ENCODE assay signal across 16 mouse cellular contexts in genomic region chr19:10058876-10059427, GRCm38 (mm10). TPM values are rescaled to one million over a fixed set of nuclear protein-coding genes. Genes with fewer than 3 reads are reported as not detected.
DNase-seq lines count a peak whose midpoint lies in the region; ATAC-seq and TF ChIP-seq lines count a peak whose summit lies in the region.
"Had no signal": no experiment of that assay in that cellular context is flagged by ENCODE, and none has a peak within 500 bp of the region (broad histone marks: within the 10 kb centered on the region; RNA-seq: fewer than 3 reads in every experiment).

No protein-coding gene starts in this region.

- H3K27ac ChIP-seq in stomach, embryonic 15.5 days, result peak overlapping the region; percentile 82; the same call in 1 of the 2 replicates
- no peak overlapping the region for H3K27ac ChIP-seq in stomach, postnatal 0 days (replicated peaks)
- H3K27ac ChIP-seq: embryonic facial prominence, embryonic 12.5 days; forebrain, embryonic 12.5 days; heart, embryonic 15.5 days; limb, embryonic 12.5 days; midbrain, embryonic 10.5 days had no signal

- H3K9ac ChIP-seq in stomach, embryonic 15.5 days, result no peak overlapping the region
- H3K9ac ChIP-seq in stomach, postnatal 0 days (ENCODE audit: low read length), result no peak overlapping the region
- H3K9ac ChIP-seq: embryonic facial prominence, embryonic 12.5 days; forebrain, embryonic 12.5 days; heart, embryonic 15.5 days; hindbrain, embryonic 13.5 days; limb, embryonic 12.5 days had no signal

- no peak for ATAC-seq in stomach, embryonic 15.5 days (ENCODE audit: insufficient read depth, low FRiP score, low read depth)
- no peak for ATAC-seq in stomach, postnatal 0 days (ENCODE audit: low FRiP score, low TSS enrichment)

- H3K4me2 ChIP-seq in stomach, embryonic 15.5 days, result no peak overlapping the region
- no peak overlapping the region for H3K4me2 ChIP-seq in stomach, postnatal 0 days (replicated peaks; ENCODE audit: low read depth)
- H3K4me2 ChIP-seq: embryonic facial prominence, embryonic 12.5 days; forebrain, embryonic 12.5 days; heart, embryonic 15.5 days; hindbrain, embryonic 13.5 days; limb, embryonic 12.5 days had no signal

- H3K27me3 ChIP-seq in stomach, embryonic 15.5 days (replicated peaks), result no peaks in the 10 kb centered on the region
- no peaks in the 10 kb centered on the region for H3K27me3 ChIP-seq in stomach, postnatal 0 days (ENCODE audit: control insufficient read depth, insufficient read depth, low read length)
- H3K27me3 ChIP-seq: embryonic facial prominence, embryonic 12.5 days; forebrain, embryonic 12.5 days; heart, embryonic 15.5 days; hindbrain, embryonic 13.5 days; limb, embryonic 12.5 days had no signal

- TF ChIP-seq CTCF in lung, adult 2 months (IDR thresholded peaks at IDR 0.05; ENCODE audit: insufficient read depth, low read length), result no peak
- TF ChIP-seq CTCF in stomach, postnatal 0 days (IDR thresholded peaks at IDR 0.05; ENCODE audit: low read depth), result no peak

- WGBS in lung, adult 2 months, result 56% methylated on average over 9 of the region's 9 CpGs
- WGBS in stomach, embryonic 15.5 days, result 59% methylated on average over 9 of the region's 9 CpGs
- 49% methylated on average over 9 of the region's 9 CpGs for WGBS in stomach, postnatal 0 days

- peak; percentile 18; the same call in 1 of the 2 replicates for TF ChIP-seq POLR2A in lung, adult 2 months (IDR thresholded peaks at IDR 0.05; ENCODE audit: borderline replicate concordance, extremely low read depth, low read depth, low read length)

- peaks cover 9% of the 10 kb centered on the region for H3K4me1 ChIP-seq in lung, adult 2 months (ENCODE audit: control insufficient read depth, insufficient read depth, low read length)
- H3K4me1 ChIP-seq in stomach, embryonic 15.5 days, result peaks cover 30% of the 10 kb centered on the region; the same call in 1 of the 2 replicates
- no peaks in the 10 kb centered on the region for H3K4me1 ChIP-seq in stomach, postnatal 0 days (replicated peaks; ENCODE audit: control insufficient read depth, insufficient read depth)
- H3K4me1 ChIP-seq: embryonic facial prominence, embryonic 12.5 days had no signal

- H3K4me3 ChIP-seq in lung, adult 2 months (replicated peaks; ENCODE audit: extremely low read depth, low read depth, low read length), result no peak overlapping the region
- no peak overlapping the region for H3K4me3 ChIP-seq in stomach, embryonic 15.5 days (replicated peaks)
- no peak overlapping the region for H3K4me3 ChIP-seq in stomach, postnatal 0 days (ENCODE audit: low read depth, low read length)
- H3K4me3 ChIP-seq: embryonic facial prominence, embryonic 12.5 days; forebrain, embryonic 12.5 days; heart, embryonic 15.5 days; hindbrain, embryonic 13.5 days; limb, embryonic 12.5 days; midbrain, embryonic 10.5 days had no signal

- peak; percentile 87 for DNase-seq in heart, adult 11 months
- DNase-seq in heart, adult 8-10 months (ENCODE audit: low spot score), result no peak
- no peak for DNase-seq in lung, adult 2 months
- no peak for DNase-seq in lung, postnatal 25 days (ENCODE audit: low spot score)
- no peak for DNase-seq in stomach, postnatal 0 days (ENCODE audit: low spot score)
- DNase-seq in urinary bladder, postnatal 14 days (ENCODE audit: low spot score), result no peak
- DNase-seq: gastrocnemius, postnatal 36 days; thymus, postnatal 25 days had no signal

- peaks cover 27% of the 10 kb centered on the region for H3K36me3 ChIP-seq in stomach, embryonic 15.5 days
- H3K36me3 ChIP-seq in stomach, postnatal 0 days (ENCODE audit: control insufficient read depth, insufficient read depth, low read length), result peaks cover 18% of the 10 kb centered on the region

- TF ChIP-seq EP300 in stomach, postnatal 0 days (optimal IDR thresholded peaks at IDR 0.05), result no peak

- H3K9me3 ChIP-seq in stomach, embryonic 15.5 days, result no peaks in the 10 kb centered on the region
- no peaks in the 10 kb centered on the region for H3K9me3 ChIP-seq in stomach, postnatal 0 days (ENCODE audit: control insufficient read depth, low read length)
- H3K9me3 ChIP-seq: embryonic facial prominence, embryonic 12.5 days; forebrain, embryonic 12.5 days; heart, embryonic 15.5 days; hindbrain, embryonic 13.5 days; limb, embryonic 12.5 days; midbrain, embryonic 10.5 days had no signal

RNA-seq across cellular contexts. Expression of gene Fads3, which starts 17.6 kb away (rescaled TPM):
- 10 to 100 TPM; 34.9 to 43.8 (median 37.4) TPM for total RNA-seq in heart, adult 8-10 months (2022)
- 283 and 341 TPM in 2 replicates for polyA plus RNA-seq in lung, adult 2 months (2012; rRNA removed)
- polyA plus RNA-seq in stomach, embryonic 15.5 days (2015; fragmentation: Nextera tagmentation; extraction: Ambion mirVana), result 17.2 and 17.6 TPM in 2 replicates
- polyA plus RNA-seq in stomach, postnatal 0 days (2015; fragmentation: Nextera tagmentation; extraction: Ambion mirVana), result 27.5 and 31.2 TPM in 2 replicates
- total RNA-seq: neutrophil, adult 5-6 weeks had no signal

RNA-seq across cellular contexts. Expression of gene Fads2, which starts 42.6 kb away (rescaled TPM):
- total RNA-seq in heart, adult 8-10 months (2022), result 1 to 10 TPM; 4.6 to 6.0 (median 5.1) TPM
- 62.3 and 87.2 TPM in 2 replicates for polyA plus RNA-seq in lung, adult 2 months (2012; rRNA removed)
- polyA plus RNA-seq in stomach, embryonic 15.5 days (2015; fragmentation: Nextera tagmentation; extraction: Ambion mirVana), result 125 and 139 TPM in 2 replicates
- polyA plus RNA-seq in stomach, postnatal 0 days (2015; fragmentation: Nextera tagmentation; extraction: Ambion mirVana), result 34.6 and 35.3 TPM in 2 replicates

RNA-seq across cellular contexts. Expression of gene Rab3il1, which starts 57.5 kb away (rescaled TPM):
- total RNA-seq in heart, adult 8-10 months (2022), result 1 to 10 TPM; 6.3 to 8.1 (median 7.5) TPM
- polyA plus RNA-seq in lung, adult 2 months (2012; rRNA removed), result 10.5 and 13.8 TPM in 2 replicates
- polyA plus RNA-seq in stomach, embryonic 15.5 days (2015; fragmentation: Nextera tagmentation; extraction: Ambion mirVana), result 29.8 and 40.7 TPM in 2 replicates
- 14.7 and 14.8 TPM in 2 replicates for polyA plus RNA-seq in stomach, postnatal 0 days (2015; fragmentation: Nextera tagmentation; extraction: Ambion mirVana)
- total RNA-seq: neutrophil, adult 5-6 weeks had no signal

RNA-seq across cellular contexts. Expression of gene Best1, which starts 57.5 kb away (rescaled TPM):
- total RNA-seq in heart, adult 8-10 months (2022), result under 1 TPM in 2 of 4 experiments, not detected in 2; 0.14 to 0.65 TPM
- polyA plus RNA-seq in lung, adult 2 months (2012; rRNA removed), result 2.3 and 3.1 TPM in 2 replicates
- 0.80 TPM in 2 replicates for polyA plus RNA-seq in stomach, embryonic 15.5 days (2015; fragmentation: Nextera tagmentation; extraction: Ambion mirVana)
- polyA plus RNA-seq in stomach, postnatal 0 days (2015; fragmentation: Nextera tagmentation; extraction: Ambion mirVana), result 0.36 and 0.58 TPM in 2 replicates
